Mouse (Mus musculus): Measurements from ENCODE around the gene Wipi1.
A peak's percentile ranks its signal among the peaks of the same experiment; 100 is the strongest.

DNA sequence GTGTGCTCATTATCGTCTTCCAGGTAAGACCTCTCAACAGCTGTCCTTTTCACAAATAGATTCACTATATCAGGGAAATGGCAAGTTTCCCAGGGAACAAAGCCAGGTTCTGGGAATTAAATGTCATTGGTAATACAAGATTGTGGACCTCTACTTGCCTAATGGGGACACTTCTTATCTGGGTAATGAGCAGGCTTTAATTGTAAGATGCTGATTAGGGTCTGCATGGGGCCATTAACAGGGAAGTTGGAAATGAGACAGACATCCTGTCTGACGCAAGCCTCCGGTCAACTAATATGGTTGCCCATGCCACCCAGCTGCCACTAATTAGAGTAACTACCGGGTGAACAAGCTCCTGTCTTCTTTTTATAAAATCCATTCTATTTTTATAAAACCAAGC lies 4.6 kb upstream of the Wipi1 start:
- TF ChIP-seq CHD2 (IDR thresholded peaks at IDR 0.05; ENCODE audit: low read length) (no peak), MAFK (IDR thresholded peaks at IDR 0.05; ENCODE audit: borderline replicate concordance, low read depth, low read length) (no peak), HCFC1 (IDR thresholded peaks at IDR 0.05; ENCODE audit: low read depth, low read length) (no peak), EP300 (IDR thresholded peaks at IDR 0.05; ENCODE audit: low read depth in 1 of 2, low read length in 2 of 2) (peak; percentile 59 to 79), SIN3A (IDR thresholded peaks at IDR 0.05; ENCODE audit: low read length) (no peak; the same call in 1 of the 2 replicates), POLR2A (IDR thresholded peaks at IDR 0.05; ENCODE audit: control insufficient read depth in 1 of 2, insufficient read depth in 1 of 2, low read depth in 1 of 2, low read length in 2 of 2, poor library complexity in 1 of 2) (no peak), NRF1 (IDR thresholded peaks at IDR 0.05; ENCODE audit: insufficient read depth, low read depth, low read length, poor library complexity, severe bottlenecking) (no peak), CTCF (IDR thresholded peaks at IDR 0.05 in 2 of 3, conservative IDR thresholded peaks at IDR 0.05 in 1 of 3; ENCODE audit: control insufficient read depth in 1 of 3, insufficient read depth in 1 of 3, low read depth in 2 of 3, low read length in 3 of 3, poor library complexity in 1 of 3, severe bottlenecking in 1 of 3) (no peak), MXI1 (IDR thresholded peaks at IDR 0.05; ENCODE audit: low read depth, low read length) (no peak), ZNF384 (IDR thresholded peaks at IDR 0.05; ENCODE audit: low read depth, low read length) (no peak)
